Mouse (Mus musculus): ENCODE measurements at regions not wholly inside any gene's neighbourhood (a gene's known extent, or its start where the extent isn't known, plus 50 kb on each side); places are given as distances from the start of the nearest gene placed in this dataset.
A peak's percentile ranks its signal among the peaks of the same experiment; 100 is the strongest.

- Histone ChIP-seq H3K4me2 (no peak overlapping the region), H3K4me1 (replicated peaks) (peaks cover 6% of the 10 kb centered on the region), H3K4me3 (no peak overlapping the region), H3K27me3 (0 out of 2 replicates have a peak, but pooled peaks cover 3% of the 10 kb centered on the region), H3K9ac (no peak overlapping the region), H3K9me3 (no peaks in the 10 kb centered on the region), H3K27ac (no peak overlapping the region), H3K36me3 (no peaks in the 10 kb centered on the region)
- WGBS: 91% methylated on average over 9 of the region's 9 CpGs
- ATAC-seq (ENCODE audit: low FRiP score): no peak
These were observed 424.4 kb downstream of the Med13l start for GRCm38 (mm10) chr5:118984797-118985408.

- Histone ChIP-seq H3K4me3 (no peak overlapping the region), H3K4me1 (replicated peaks) (peaks cover 5% of the 10 kb centered on the region; the same call in 1 of the 2 replicates), H3K4me2 (no peak overlapping the region), H3K9me3 (no peaks in the 10 kb centered on the region), H3K27ac (no peak overlapping the region), H3K36me3 (no peaks in the 10 kb centered on the region), H3K27me3 (0 out of 2 replicates have a peak, but pooled peaks cover 8% of the 10 kb centered on the region), H3K9ac (no peak overlapping the region)
- 63% methylated on average over 10 of the region's 10 CpGs for WGBS
- ATAC-seq (ENCODE audit: low FRiP score): no peak
These were observed 427.0 kb downstream of the Med13l start for GRCm38 (mm10) chr5:118987376-118988000.

GRCm38 (mm10) chr5:118999124-118999523 is 438.6 kb downstream of the Med13l start:
- Histone ChIP-seq H3K9me3 (no peaks in the 10 kb centered on the region), H3K27ac (no peak overlapping the region), H3K27me3 (peaks cover 11% of the 10 kb centered on the region), H3K4me2 (no peak overlapping the region), H3K4me3 (no peak overlapping the region), H3K36me3 (no peaks in the 10 kb centered on the region), H3K4me1 (replicated peaks) (peaks cover 5% of the 10 kb centered on the region; the same call in 1 of the 2 replicates), H3K9ac (no peak overlapping the region)
- WGBS: 9% methylated on average over 15 of the region's 15 CpGs
- no peak for ATAC-seq (ENCODE audit: low FRiP score)

- H3K36me3 ChIP-seq: no peaks in the 10 kb centered on the region
- H3K4me2 ChIP-seq: peak overlapping the region; percentile 90
- no peak overlapping the region for H3K27ac ChIP-seq
- under 1% methylated on average over 33 of the region's 34 CpGs for WGBS
- no peaks in the 10 kb centered on the region for H3K9me3 ChIP-seq
- peaks cover 10% of the 10 kb centered on the region for H3K4me1 ChIP-seq (replicated peaks)
- ATAC-seq (ENCODE audit: low FRiP score): peak; percentile 59; the same call in 1 of the 2 replicates
- H3K27me3 ChIP-seq: peaks cover 37% of the 10 kb centered on the region
- H3K4me3 ChIP-seq: peak overlapping the region; percentile 39
- peak overlapping the region; percentile 74 for H3K9ac ChIP-seq
These were observed 445.5 kb downstream of the Med13l start for GRCm38 (mm10) chr5:119005825-119006471.

- ATAC-seq (ENCODE audit: low FRiP score): no peak
- WGBS: 87% methylated on average over 14 of the region's 14 CpGs
These were observed 449.6 kb downstream of the Med13l start for GRCm38 (mm10) chr5:119010048-119010447.

GRCm38 (mm10) chr5:119015181-119015580 is 454.7 kb downstream of the Med13l start:
- 0 out of 2 replicates have a peak, but pooled peaks have one; percentile 28 for ATAC-seq (ENCODE audit: low FRiP score)
- Histone ChIP-seq H3K4me2 (no peak overlapping the region), H3K4me1 (replicated peaks) (peaks cover 17% of the 10 kb centered on the region), H3K27ac (0 out of 2 replicates have a peak overlapping the region, but pooled peaks have one; percentile 4), H3K27me3 (0 out of 2 replicates have a peak, but pooled peaks cover 6% of the 10 kb centered on the region), H3K4me3 (no peak overlapping the region), H3K9me3 (0 out of 2 replicates have a peak, but pooled peaks cover 4% of the 10 kb centered on the region), H3K9ac (no peak overlapping the region), H3K36me3 (no peaks in the 10 kb centered on the region)
- WGBS: 91% methylated on average over 5 of the region's 5 CpGs

More at GRCm38 (mm10) chr5:119010048-119010447, 449.6 kb downstream of the Med13l start:
- H3K4me1 ChIP-seq (replicated peaks): peaks cover 10% of the 10 kb centered on the region
- peaks cover 40% of the 10 kb centered on the region for H3K27me3 ChIP-seq
- no peaks in the 10 kb centered on the region for H3K36me3 ChIP-seq
- H3K4me2 ChIP-seq: no peak overlapping the region
- 0 out of 2 replicates have a peak, but pooled peaks cover 4% of the 10 kb centered on the region for H3K9me3 ChIP-seq
- H3K27ac ChIP-seq: no peak overlapping the region
- H3K4me3 ChIP-seq: no peak overlapping the region
- H3K9ac ChIP-seq: no peak overlapping the region

- 12% methylated on average over 15 of the region's 15 CpGs for WGBS
- Histone ChIP-seq H3K36me3 (no peaks in the 10 kb centered on the region), H3K27ac (0 out of 2 replicates have a peak overlapping the region, but pooled peaks have one; percentile 4), H3K4me1 (replicated peaks) (peaks cover 17% of the 10 kb centered on the region), H3K9ac (no peak overlapping the region), H3K27me3 (0 out of 2 replicates have a peak, but pooled peaks cover 6% of the 10 kb centered on the region), H3K4me3 (no peak overlapping the region), H3K9me3 (0 out of 2 replicates have a peak, but pooled peaks cover 4% of the 10 kb centered on the region), H3K4me2 (no peak overlapping the region)
- peak; percentile 69; the same call in 1 of the 2 replicates for ATAC-seq (ENCODE audit: low FRiP score)
These were observed 455.3 kb downstream of the Med13l start for GRCm38 (mm10) chr5:119015606-119016255.

- H3K9me3 ChIP-seq: 0 out of 2 replicates have a peak, but pooled peaks cover 4% of the 10 kb centered on the region
- no peak overlapping the region for H3K4me3 ChIP-seq
- ATAC-seq (ENCODE audit: low FRiP score): no peak
- peaks cover 17% of the 10 kb centered on the region for H3K4me1 ChIP-seq (replicated peaks)
- no peak overlapping the region for H3K27ac ChIP-seq
- no peak overlapping the region for H3K4me2 ChIP-seq
- peaks cover 9% of the 10 kb centered on the region for H3K27me3 ChIP-seq
- no peaks in the 10 kb centered on the region for H3K36me3 ChIP-seq
- no peak overlapping the region for H3K9ac ChIP-seq
- WGBS: 18% methylated on average over 4 of the region's 4 CpGs
These were observed 455.9 kb downstream of the Med13l start for GRCm38 (mm10) chr5:119016420-119016819.

GRCm38 (mm10) chr5:119023947-119024346 is 463.5 kb downstream of the Med13l start:
- Histone ChIP-seq H3K27me3 (peaks cover 24% of the 10 kb centered on the region), H3K4me3 (no peak overlapping the region), H3K9me3 (no peaks in the 10 kb centered on the region), H3K4me2 (no peak overlapping the region), H3K27ac (no peak overlapping the region), H3K4me1 (replicated peaks) (no peaks in the 10 kb centered on the region), H3K9ac (no peak overlapping the region), H3K36me3 (no peaks in the 10 kb centered on the region)
- 45% methylated on average over 8 of the region's 8 CpGs for WGBS
- ATAC-seq (ENCODE audit: low FRiP score): no peak

- H3K9ac ChIP-seq: no peak overlapping the region
- peaks cover 12% of the 10 kb centered on the region; the same call in 1 of the 2 replicates for H3K27me3 ChIP-seq
- ATAC-seq (ENCODE audit: low FRiP score): no peak
- no peaks in the 10 kb centered on the region for H3K9me3 ChIP-seq
- H3K4me3 ChIP-seq: no peak overlapping the region
- no peak overlapping the region for H3K27ac ChIP-seq
- no peaks in the 10 kb centered on the region for H3K4me1 ChIP-seq (replicated peaks)
- H3K4me2 ChIP-seq: no peak overlapping the region
- no peaks in the 10 kb centered on the region for H3K36me3 ChIP-seq
- 88% methylated on average over 5 of the region's 5 CpGs for WGBS
These were observed 471.6 kb downstream of the Med13l start for GRCm38 (mm10) chr5:119032051-119032450.

GRCm38 (mm10) chr5:119044548-119044947 is 484.1 kb downstream of the Med13l start:
- H3K4me2 ChIP-seq: no peak overlapping the region
- no peaks in the 10 kb centered on the region for H3K4me1 ChIP-seq (replicated peaks)
- H3K9ac ChIP-seq: no peak overlapping the region
- H3K4me3 ChIP-seq: no peak overlapping the region
- WGBS: 83% methylated on average over 10 of the region's 10 CpGs
- H3K27me3 ChIP-seq: 0 out of 2 replicates have a peak, but pooled peaks cover 1% of the 10 kb centered on the region
- no peaks in the 10 kb centered on the region for H3K36me3 ChIP-seq
- no peak overlapping the region for H3K27ac ChIP-seq
- no peak for ATAC-seq (ENCODE audit: low FRiP score)
- H3K9me3 ChIP-seq: no peaks in the 10 kb centered on the region

- 0 out of 2 replicates have a peak, but pooled peaks cover 7% of the 10 kb centered on the region for H3K27me3 ChIP-seq
- H3K9ac ChIP-seq: no peak overlapping the region
- no peaks in the 10 kb centered on the region for H3K9me3 ChIP-seq
- ATAC-seq (ENCODE audit: low FRiP score): no peak
- no peak overlapping the region for H3K4me2 ChIP-seq
- H3K4me1 ChIP-seq (replicated peaks): no peaks in the 10 kb centered on the region
- WGBS: 39% methylated on average over 4 of the region's 4 CpGs
- H3K36me3 ChIP-seq: no peaks in the 10 kb centered on the region
- H3K27ac ChIP-seq: no peak overlapping the region
- H3K4me3 ChIP-seq: no peak overlapping the region
These were observed 487.1 kb downstream of the Med13l start for GRCm38 (mm10) chr5:119047581-119047980.

All from hindbrain, embryonic 13.5 days (tissue).